Mouse (Mus musculus): ENCODE measurements around the gene Zmiz1. TPM values are rescaled to one million over a fixed set of nuclear protein-coding genes. Genes with fewer than 3 reads are reported as not detected.

Gene Zmiz1
- polyA plus RNA-seq, 1 experiment from 2014 or later, result 37.4 TPM

DNA sequence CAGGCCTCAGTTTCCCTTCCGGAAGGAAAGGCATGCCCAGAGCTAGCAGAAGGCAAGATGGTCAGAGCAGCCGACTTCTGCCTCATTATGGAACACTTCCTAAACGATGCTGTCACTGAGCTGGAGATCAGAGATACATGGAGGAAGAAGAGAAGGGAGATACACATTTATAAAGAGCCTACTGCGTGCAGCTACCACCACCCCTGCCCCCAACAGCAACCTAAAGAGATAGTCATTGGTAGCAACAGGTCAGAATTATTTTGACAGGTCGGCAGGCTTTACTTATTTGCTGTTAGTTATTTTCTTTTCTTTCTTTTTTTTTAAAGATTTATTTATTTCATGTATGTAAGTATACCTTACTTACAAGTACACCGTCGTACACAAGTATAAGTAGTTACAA is 90.1 kb downstream of the Zmiz1 start:
- Histone ChIP-seq H3K27me3 (replicated peaks; ENCODE audit: control insufficient read depth, insufficient read depth, low read length) (no peaks in the 10 kb centered on the region), H3K9me3 (ENCODE audit: control insufficient read depth, low read length) (no peaks in the 10 kb centered on the region), H3K4me1 (replicated peaks; ENCODE audit: control insufficient read depth, insufficient read depth, low read length) (peaks cover 48% of the 10 kb centered on the region), H3K36me3 (ENCODE audit: control insufficient read depth, insufficient read depth, low read length) (peaks cover 36% of the 10 kb centered on the region; the same call in 1 of the 2 replicates), H3K4me3 (ENCODE audit: low read depth, low read length) (no peak overlapping the region), H3K4me2 (ENCODE audit: low read length) (no peak overlapping the region), H3K9ac (ENCODE audit: low read length) (no peak overlapping the region), H3K27ac (ENCODE audit: low read depth) (peak overlapping the region; percentile 59; the same call in 1 of the 2 replicates)
- DNase-seq (ENCODE audit: low spot score), result no peak
- 78% methylated on average over 7 of the region's 7 CpGs for WGBS
- no peak for ATAC-seq (replicated peaks; ENCODE audit: low FRiP score, low TSS enrichment, low read depth)

DNA sequence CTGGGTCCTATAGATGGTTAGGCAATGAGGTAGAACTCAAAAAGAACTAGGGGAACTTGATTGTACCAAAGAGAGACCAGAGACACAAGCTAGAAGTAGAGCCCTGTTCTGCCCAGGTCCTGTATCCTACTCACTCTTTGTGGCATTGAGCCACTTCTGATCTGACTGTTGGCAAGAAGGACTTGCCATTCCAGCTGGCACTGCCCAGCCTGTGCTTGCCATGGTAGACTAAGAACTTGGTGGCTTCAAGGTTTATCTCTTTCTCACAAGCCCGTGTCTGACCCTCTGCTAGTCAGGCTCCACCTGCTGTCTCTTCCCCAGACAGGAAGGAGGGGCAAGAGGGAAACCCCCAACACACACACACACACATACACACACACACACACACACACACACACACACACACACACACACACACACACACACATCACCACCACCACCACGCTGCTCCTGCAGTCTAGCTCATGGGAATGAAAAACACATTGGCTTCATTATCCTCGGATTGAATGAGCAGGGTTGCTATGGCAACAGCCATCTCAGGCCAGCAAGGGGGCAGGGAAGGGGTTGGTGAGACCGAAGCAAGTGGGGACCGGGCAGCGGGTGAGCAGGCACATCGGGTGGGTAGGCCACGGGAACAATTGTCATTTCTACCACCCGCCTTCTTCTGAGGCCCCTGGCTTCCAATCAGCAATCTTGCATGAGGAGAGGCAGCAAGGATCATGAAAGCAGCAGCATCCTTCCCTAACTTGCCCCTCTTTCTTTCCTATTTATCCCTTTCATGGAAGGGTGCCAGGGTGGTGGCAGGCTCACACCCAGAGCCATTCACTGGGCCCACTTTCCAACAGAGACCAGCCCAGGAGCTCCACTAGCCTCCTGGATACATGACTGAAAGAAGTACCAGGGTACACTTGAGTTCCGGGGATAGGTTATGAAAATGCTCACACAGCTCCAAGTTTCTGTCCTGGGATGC is 91.2 kb downstream of the Zmiz1 start:
- ATAC-seq (replicated peaks; ENCODE audit: low FRiP score, low TSS enrichment, low read depth) (no peak), DNase-seq (ENCODE audit: low spot score) (no peak)
- 0 out of 2 replicates have a peak, but pooled peaks cover 33% of the 10 kb centered on the region for H3K36me3 ChIP-seq (ENCODE audit: control insufficient read depth, insufficient read depth, low read length)
- H3K4me3 ChIP-seq (ENCODE audit: low read depth, low read length), result no peak overlapping the region
- no peaks in the 10 kb centered on the region for H3K27me3 ChIP-seq (replicated peaks; ENCODE audit: control insufficient read depth, insufficient read depth, low read length)
- peaks cover 57% of the 10 kb centered on the region for H3K4me1 ChIP-seq (replicated peaks; ENCODE audit: control insufficient read depth, insufficient read depth, low read length)
- WGBS, result 64% methylated on average over 10 of the region's 10 CpGs
- H3K27ac ChIP-seq (ENCODE audit: low read depth), result no peak overlapping the region
- H3K9ac ChIP-seq (ENCODE audit: low read length), result no peak overlapping the region
- no peaks in the 10 kb centered on the region for H3K9me3 ChIP-seq (ENCODE audit: control insufficient read depth, low read length)
- no peak overlapping the region for H3K4me2 ChIP-seq (ENCODE audit: low read length)

GRCm38 (mm10) chr14:25551731-25552130 is 92.7 kb downstream of the Zmiz1 start:
- no peak overlapping the region for H3K27ac ChIP-seq (ENCODE audit: low read depth)
- H3K9me3 ChIP-seq (ENCODE audit: control insufficient read depth, low read length), result no peaks in the 10 kb centered on the region
- H3K9ac ChIP-seq (ENCODE audit: low read length), result no peak overlapping the region
- H3K4me2 ChIP-seq (ENCODE audit: low read length), result no peak overlapping the region
- no peak for ATAC-seq (replicated peaks; ENCODE audit: low FRiP score, low TSS enrichment, low read depth)
- 14% methylated on average over 2 of the region's 2 CpGs for WGBS
- 0 out of 2 replicates have a peak, but pooled peaks cover 26% of the 10 kb centered on the region for H3K36me3 ChIP-seq (ENCODE audit: control insufficient read depth, insufficient read depth, low read length)
- no peak for DNase-seq (ENCODE audit: low spot score)
- no peak overlapping the region for H3K4me3 ChIP-seq (ENCODE audit: low read depth, low read length)
- H3K27me3 ChIP-seq (replicated peaks; ENCODE audit: control insufficient read depth, insufficient read depth, low read length), result no peaks in the 10 kb centered on the region
- H3K4me1 ChIP-seq (replicated peaks; ENCODE audit: control insufficient read depth, insufficient read depth, low read length), result peaks cover 67% of the 10 kb centered on the region

- ATAC-seq (replicated peaks; ENCODE audit: low FRiP score, low TSS enrichment, low read depth) (no peak), DNase-seq (ENCODE audit: low spot score) (no peak)
- H3K4me3 ChIP-seq (ENCODE audit: low read depth, low read length), result no peak overlapping the region
- H3K9me3 ChIP-seq (ENCODE audit: control insufficient read depth, low read length), result no peaks in the 10 kb centered on the region
- no peak overlapping the region for H3K9ac ChIP-seq (ENCODE audit: low read length)
- WGBS, result 31% methylated on average over 2 of the region's 2 CpGs
- peaks cover 60% of the 10 kb centered on the region for H3K4me1 ChIP-seq (replicated peaks; ENCODE audit: control insufficient read depth, insufficient read depth, low read length)
- 0 out of 2 replicates have a peak, but pooled peaks cover 13% of the 10 kb centered on the region for H3K36me3 ChIP-seq (ENCODE audit: control insufficient read depth, insufficient read depth, low read length)
- H3K4me2 ChIP-seq (ENCODE audit: low read length), result no peak overlapping the region
- peak overlapping the region; percentile 27; the same call in 1 of the 2 replicates for H3K27ac ChIP-seq (ENCODE audit: low read depth)
- no peaks in the 10 kb centered on the region for H3K27me3 ChIP-seq (replicated peaks; ENCODE audit: control insufficient read depth, insufficient read depth, low read length)
These were observed 94.4 kb downstream of the Zmiz1 start for GRCm38 (mm10) chr14:25553382-25553781.

- peaks cover 55% of the 10 kb centered on the region for H3K4me1 ChIP-seq (replicated peaks; ENCODE audit: control insufficient read depth, insufficient read depth, low read length)
- no peak overlapping the region for H3K9ac ChIP-seq (ENCODE audit: low read length)
These were observed 95.8 kb downstream of the Zmiz1 start for GRCm38 (mm10) chr14:25554781-25555180.

DNA sequence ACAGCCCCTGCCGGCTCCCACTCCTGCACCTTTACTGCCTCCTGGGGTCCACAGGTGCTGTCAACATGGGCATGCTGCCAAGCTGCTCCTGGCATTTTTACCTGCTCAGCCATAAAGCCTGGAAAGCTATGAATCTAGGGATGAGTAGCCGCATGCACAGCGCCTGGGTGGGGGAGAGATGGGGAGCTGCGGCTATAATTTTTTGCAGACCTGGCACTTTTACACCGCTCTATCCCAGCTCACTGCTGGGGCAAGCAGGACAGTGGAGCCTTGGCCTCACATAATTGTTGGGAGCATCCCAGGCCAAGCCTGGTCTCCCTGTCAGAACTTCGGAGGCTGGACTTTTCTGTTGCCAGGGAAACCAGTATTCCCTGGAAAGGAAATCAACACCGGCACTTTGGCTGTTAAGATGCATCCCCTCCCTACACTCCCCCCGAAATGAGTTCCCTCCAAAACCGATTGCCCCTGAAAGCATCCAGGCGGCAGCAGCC is 96.4 kb downstream of the Zmiz1 start:
- Histone ChIP-seq H3K9me3 (ENCODE audit: control insufficient read depth, low read length) (no peaks in the 10 kb centered on the region), H3K9ac (ENCODE audit: low read length) (no peak overlapping the region), H3K4me1 (replicated peaks; ENCODE audit: control insufficient read depth, insufficient read depth, low read length) (peaks cover 60% of the 10 kb centered on the region), H3K36me3 (ENCODE audit: control insufficient read depth, insufficient read depth, low read length) (0 out of 2 replicates have a peak, but pooled peaks cover 10% of the 10 kb centered on the region), H3K4me2 (ENCODE audit: low read length) (0 out of 2 replicates have a peak overlapping the region, but pooled peaks have one; percentile 4), H3K27me3 (replicated peaks; ENCODE audit: control insufficient read depth, insufficient read depth, low read length) (no peaks in the 10 kb centered on the region), H3K4me3 (ENCODE audit: low read depth, low read length) (no peak overlapping the region), H3K27ac (ENCODE audit: low read depth) (peak overlapping the region; percentile 59)
- DNase-seq (ENCODE audit: low spot score) (no peak), ATAC-seq (replicated peaks; ENCODE audit: low FRiP score, low TSS enrichment, low read depth) (no peak)
- WGBS, result 15% methylated on average over 10 of the region's 10 CpGs

More at GRCm38 (mm10) chr14:25554781-25555180, 95.8 kb downstream of the Zmiz1 start:
- Histone ChIP-seq H3K4me3 (ENCODE audit: low read depth, low read length) (no peak overlapping the region), H3K27me3 (replicated peaks; ENCODE audit: control insufficient read depth, insufficient read depth, low read length) (no peaks in the 10 kb centered on the region), H3K9me3 (ENCODE audit: control insufficient read depth, low read length) (no peaks in the 10 kb centered on the region), H3K4me2 (ENCODE audit: low read length) (no peak overlapping the region), H3K36me3 (ENCODE audit: control insufficient read depth, insufficient read depth, low read length) (0 out of 2 replicates have a peak, but pooled peaks cover 11% of the 10 kb centered on the region), H3K27ac (ENCODE audit: low read depth) (peak overlapping the region; percentile 59; the same call in 1 of the 2 replicates)
- DNase-seq (ENCODE audit: low spot score) (no peak), ATAC-seq (replicated peaks; ENCODE audit: low FRiP score, low TSS enrichment, low read depth) (no peak)
- WGBS, result 25% methylated on average over 7 of the region's 8 CpGs

DNA sequence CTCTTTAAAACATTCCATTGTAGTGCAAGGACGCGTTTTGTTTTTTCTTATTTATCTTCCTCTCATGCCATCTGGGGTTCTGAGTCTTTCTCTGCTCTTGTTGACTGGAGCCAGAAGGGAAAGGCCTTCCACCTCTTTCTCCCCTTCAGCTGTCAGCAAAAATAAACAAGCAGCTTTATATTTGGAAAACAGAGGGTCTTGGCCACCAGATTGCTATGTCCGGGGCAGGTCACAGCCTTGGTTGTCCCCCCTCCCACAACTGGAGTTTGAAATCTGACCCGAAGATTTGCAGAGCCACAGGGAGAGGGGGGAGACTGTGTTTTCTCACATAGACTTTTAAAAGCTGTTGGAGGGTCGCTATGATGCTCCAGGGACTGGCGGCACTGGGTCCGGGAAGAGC is 96.9 kb downstream of the Zmiz1 start:
- WGBS, result 13% methylated on average over 7 of the region's 7 CpGs
- Histone ChIP-seq H3K4me3 (ENCODE audit: low read depth, low read length) (no peak overlapping the region), H3K9me3 (ENCODE audit: control insufficient read depth, low read length) (no peaks in the 10 kb centered on the region), H3K36me3 (ENCODE audit: control insufficient read depth, insufficient read depth, low read length) (0 out of 2 replicates have a peak, but pooled peaks cover 5% of the 10 kb centered on the region), H3K4me2 (ENCODE audit: low read length) (no peak overlapping the region), H3K27me3 (replicated peaks; ENCODE audit: control insufficient read depth, insufficient read depth, low read length) (no peaks in the 10 kb centered on the region), H3K27ac (ENCODE audit: low read depth) (peak overlapping the region; percentile 59; the same call in 1 of the 2 replicates), H3K9ac (ENCODE audit: low read length) (no peak overlapping the region), H3K4me1 (replicated peaks; ENCODE audit: control insufficient read depth, insufficient read depth, low read length) (peaks cover 61% of the 10 kb centered on the region)
- ATAC-seq (replicated peaks; ENCODE audit: low FRiP score, low TSS enrichment, low read depth) (no peak), DNase-seq (ENCODE audit: low spot score) (no peak)

GRCm38 (mm10) chr14:25557014-25557413 is 98.0 kb downstream of the Zmiz1 start:
- no peak overlapping the region for H3K4me3 ChIP-seq (ENCODE audit: low read depth, low read length)
- no peaks in the 10 kb centered on the region for H3K27me3 ChIP-seq (replicated peaks; ENCODE audit: control insufficient read depth, insufficient read depth, low read length)
- 0 out of 2 replicates have a peak overlapping the region, but pooled peaks have one; percentile 8 for H3K9ac ChIP-seq (ENCODE audit: low read length)
- H3K27ac ChIP-seq (ENCODE audit: low read depth), result peak overlapping the region; percentile 64
- H3K4me2 ChIP-seq (ENCODE audit: low read length), result no peak overlapping the region
- H3K4me1 ChIP-seq (replicated peaks; ENCODE audit: control insufficient read depth, insufficient read depth, low read length), result peaks cover 66% of the 10 kb centered on the region
- ATAC-seq (replicated peaks; ENCODE audit: low FRiP score, low TSS enrichment, low read depth), result no peak
- H3K36me3 ChIP-seq (ENCODE audit: control insufficient read depth, insufficient read depth, low read length), result 0 out of 2 replicates have a peak, but pooled peaks cover 4% of the 10 kb centered on the region
- DNase-seq (ENCODE audit: low spot score), result no peak
- WGBS, result 20% methylated on average over 8 of the region's 8 CpGs
- H3K9me3 ChIP-seq (ENCODE audit: control insufficient read depth, low read length), result no peaks in the 10 kb centered on the region
